Mouse (Mus musculus) E14TG2a.4 (cell line): ENCODE measurements around the gene Arhgef6.

ENCODE experiments used
- CTCF ChIP-seq: conservative IDR thresholded peaks from 2 replicates; pipeline ENCODE4 v1.5.1; 2014; ENCODE audit warnings: low read length
- POU5F1 ChIP-seq: IDR thresholded peaks from 2 replicates; pipeline ENCODE4 v1.6.1; 2014; ENCODE audit warnings: low read length, borderline replicate concordance

DNA sequence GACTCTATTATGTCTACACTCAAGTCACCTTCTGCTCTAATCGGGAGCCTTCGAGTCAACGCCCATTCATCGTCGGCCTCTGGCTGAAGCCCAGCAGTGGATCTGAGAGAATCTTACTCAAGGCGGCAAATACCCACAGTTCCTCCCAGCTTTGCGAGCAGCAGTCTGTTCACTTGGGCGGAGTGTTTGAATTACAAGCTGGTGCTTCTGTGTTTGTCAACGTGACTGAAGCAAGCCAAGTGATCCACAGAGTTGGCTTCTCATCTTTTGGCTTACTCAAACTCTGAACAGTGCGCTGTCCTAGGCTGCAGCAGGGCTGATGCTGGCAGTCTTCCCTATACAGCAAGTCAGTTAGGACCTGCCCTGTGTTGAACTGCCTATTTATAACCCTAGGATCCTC is 115.2 kb downstream of the Arhgef6 start:
- TF ChIP-seq CTCF: no peak
- TF ChIP-seq POU5F1: no peak
